10 mouse cellular contexts compared by ENCODE assay signal in the genomic region with DNA sequence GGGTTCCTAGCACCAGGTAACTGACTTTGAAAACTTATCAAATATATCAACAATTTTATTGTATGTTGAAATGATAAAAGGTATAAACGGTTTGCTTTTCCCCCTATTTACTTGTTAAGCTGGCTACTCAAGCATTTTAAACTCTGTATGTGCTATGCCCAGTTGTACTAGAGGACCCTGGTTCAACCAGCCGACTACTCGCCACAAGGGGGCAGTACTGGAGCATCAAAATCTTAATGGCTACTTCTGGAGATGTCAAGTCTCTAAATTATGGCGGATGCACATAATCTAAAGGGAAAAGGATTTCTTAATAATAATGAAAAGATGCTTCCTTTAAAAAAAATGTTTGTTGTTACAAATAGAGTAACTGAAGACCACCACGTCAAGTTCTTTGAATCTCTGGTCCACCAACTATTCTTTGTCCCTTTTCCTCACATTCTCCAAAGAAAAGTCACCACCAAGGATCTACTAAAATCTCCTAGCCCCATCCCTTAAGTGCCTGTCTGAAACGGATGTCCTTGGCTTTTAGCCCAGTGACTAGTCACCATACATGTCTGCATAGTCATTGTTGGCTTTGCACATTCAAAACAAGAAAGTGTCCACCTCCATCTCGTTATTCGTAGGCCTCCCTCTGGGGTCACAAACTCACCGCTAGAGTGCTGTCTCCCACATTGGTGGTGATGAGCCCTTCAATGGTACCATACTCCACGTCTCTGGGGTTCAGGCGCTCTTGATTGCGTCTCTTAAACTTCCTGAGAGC. TPM values are rescaled to one million over a fixed set of nuclear protein-coding genes. Genes with fewer than 3 reads are reported as not detected.
A peak's percentile ranks its signal among the peaks of the same experiment; 100 is the strongest.
DNase-seq lines count a peak whose midpoint lies in the region; ATAC-seq lines count a peak whose summit lies in the region.
"Had no signal": no experiment of that assay in that cellular context is flagged by ENCODE, and none has a peak within 500 bp of the region (broad histone marks: within the 10 kb centered on the region; RNA-seq: fewer than 3 reads in every experiment).

No protein-coding gene starts in this region.

- H3K27me3 ChIP-seq in kidney, embryonic 14.5 days (ENCODE audit: control insufficient read depth, insufficient read depth, low read length), result no peaks in the 10 kb centered on the region
- H3K27me3 ChIP-seq in midbrain, embryonic 12.5 days, result no peaks in the 10 kb centered on the region

- peaks cover 14% of the 10 kb centered on the region; the same call in 1 of the 2 replicates for H3K36me3 ChIP-seq in kidney, embryonic 14.5 days (ENCODE audit: control insufficient read depth, insufficient read depth, low read length)
- H3K36me3 ChIP-seq in midbrain, embryonic 12.5 days, result no peaks in the 10 kb centered on the region
- H3K36me3 ChIP-seq: G1E had no signal

- WGBS in kidney, embryonic 14.5 days, result 61% methylated on average over 12 of the region's 12 CpGs
- 66% methylated on average over 12 of the region's 12 CpGs for WGBS in midbrain, embryonic 12.5 days

- H3K4me3 ChIP-seq in kidney, embryonic 14.5 days (ENCODE audit: low read length), result no peak overlapping the region
- no peak overlapping the region for H3K4me3 ChIP-seq in midbrain, embryonic 12.5 days
- H3K4me3 ChIP-seq: myocyte had no signal

- DNase-seq in kidney, adult 11 months, result peak; percentile 75
- DNase-seq in cerebellum, postnatal 10 days, result peak; percentile 94 to 97
- peak; percentile 76 to 81 for DNase-seq in frontal cortex, postnatal 25 days (ENCODE audit: low spot score in 2 of 2)
- DNase-seq in hindlimb bud, embryonic 11.5 days (ENCODE audit: extremely low spot score, low read depth, low spot score), result peak; percentile 69
- peak; percentile 83 to 91 for DNase-seq in left cerebral cortex, adult 18-20 months (ENCODE audit: low spot score in 2 of 2)
- peak; percentile 39 to 74 for DNase-seq in spleen, postnatal 4 days (ENCODE audit: low spot score in 2 of 2)

- no peak for ATAC-seq in kidney, embryonic 14.5 days (ENCODE audit: low FRiP score, low TSS enrichment)
- peak; percentile 76; the same call in 1 of the 2 replicates for ATAC-seq in midbrain, embryonic 12.5 days (ENCODE audit: low FRiP score, low read depth)

- no peak overlapping the region for H3K27ac ChIP-seq in kidney, embryonic 14.5 days (ENCODE audit: low read depth, low read length)
- no peak overlapping the region for H3K27ac ChIP-seq in midbrain, embryonic 12.5 days (replicated peaks)

- no peak overlapping the region for H3K9ac ChIP-seq in kidney, embryonic 14.5 days (ENCODE audit: low read depth, low read length)
- no peak overlapping the region for H3K9ac ChIP-seq in midbrain, embryonic 12.5 days (replicated peaks)

- no peaks in the 10 kb centered on the region for H3K9me3 ChIP-seq in kidney, embryonic 14.5 days (ENCODE audit: control insufficient read depth, low read length)
- H3K9me3 ChIP-seq in midbrain, embryonic 12.5 days, result no peaks in the 10 kb centered on the region

- H3K4me1 ChIP-seq in kidney, embryonic 14.5 days (ENCODE audit: control insufficient read depth, insufficient read depth, low read length), result no peaks in the 10 kb centered on the region
- peaks cover 7% of the 10 kb centered on the region; the same call in 1 of the 2 replicates for H3K4me1 ChIP-seq in midbrain, embryonic 12.5 days

- no peak overlapping the region for H3K4me2 ChIP-seq in kidney, embryonic 14.5 days (replicated peaks; ENCODE audit: low read depth, low read length)
- H3K4me2 ChIP-seq in midbrain, embryonic 12.5 days (replicated peaks), result no peak overlapping the region

RNA-seq across cellular contexts. Expression of a gene that starts 7.2 kb away (rescaled TPM):
- polyA plus RNA-seq in kidney, embryonic 14.5 days (2014; fragmentation: Nextera tagmentation; extraction: Ambion mirVana), result 0.20 TPM in 1 of 2 replicates, not detected in the other
- not detected for total RNA-seq in left cerebral cortex, adult 18-20 months (2021)
- polyA plus RNA-seq in midbrain, embryonic 12.5 days (2016; fragmentation: Nextera tagmentation; extraction: Ambion mirVana), result not detected in 2 replicates
- total RNA-seq: G1E had no signal
- polyA plus RNA-seq: G1E, myocyte had no signal
